Mouse (Mus musculus): ENCODE measurements at regions not wholly inside any gene's neighbourhood (a gene's known extent, or its start where the extent isn't known, plus 50 kb on each side); places are given as distances from the start of the nearest gene placed in this dataset.
"Not testable (repeated sequence)": the region's sequence is repeated elsewhere in the genome, so short reads cannot be mapped to it uniquely, and the experiment has no call there.

- 0 out of 2 replicates have a peak, but pooled peaks have one; percentile 54 for ATAC-seq (replicated peaks; ENCODE audit: low FRiP score, poor library complexity, severe bottlenecking)
These were observed 56.4 kb downstream of the Bod1 start for GRCm38 (mm10) chr11:31615107-31615811.

GRCm38 (mm10) chr11:31614394-31614713 lies 57.3 kb downstream of the Bod1 start:
- no peak for ATAC-seq (replicated peaks; ENCODE audit: low FRiP score, poor library complexity, severe bottlenecking)

- ATAC-seq (replicated peaks; ENCODE audit: low FRiP score, poor library complexity, severe bottlenecking): no peak
These were observed 57.8 kb downstream of the Bod1 start for GRCm38 (mm10) chr11:31613688-31614393.

GRCm38 (mm10) chr11:31608458-31608857 lies 63.2 kb downstream of the Bod1 start:
- no peak for ATAC-seq (replicated peaks; ENCODE audit: low FRiP score, poor library complexity, severe bottlenecking)

GRCm38 (mm10) chr11:31601499-31601898 lies 70.2 kb downstream of the Bod1 start:
- ATAC-seq (replicated peaks; ENCODE audit: low FRiP score, poor library complexity, severe bottlenecking): no peak

- ATAC-seq (replicated peaks; ENCODE audit: low FRiP score, poor library complexity, severe bottlenecking): no peak
These were observed 78.1 kb downstream of the Bod1 start for GRCm38 (mm10) chr11:31593604-31594003.

GRCm38 (mm10) chr11:31592061-31592460 lies 79.6 kb downstream of the Bod1 start:
- ATAC-seq (replicated peaks; ENCODE audit: low FRiP score, poor library complexity, severe bottlenecking): no peak

GRCm38 (mm10) chr11:31591037-31591554 lies 80.6 kb downstream of the Bod1 start:
- ATAC-seq (replicated peaks; ENCODE audit: low FRiP score, poor library complexity, severe bottlenecking): no peak

GRCm38 (mm10) chr11:31574941-31575340 lies 96.7 kb downstream of the Bod1 start:
- ATAC-seq (replicated peaks; ENCODE audit: low FRiP score, poor library complexity, severe bottlenecking): no peak

GRCm38 (mm10) chr11:31564742-31565510 lies 106.8 kb downstream of the Bod1 start:
- no peak for ATAC-seq (replicated peaks; ENCODE audit: low FRiP score, poor library complexity, severe bottlenecking)

- no peak for ATAC-seq (replicated peaks; ENCODE audit: low FRiP score, poor library complexity, severe bottlenecking)
These were observed 107.6 kb downstream of the Bod1 start for GRCm38 (mm10) chr11:31563826-31564741.

GRCm38 (mm10) chr11:31562954-31563353 lies 108.7 kb downstream of the Bod1 start:
- ATAC-seq (replicated peaks; ENCODE audit: low FRiP score, poor library complexity, severe bottlenecking): no peak

GRCm38 (mm10) chr11:31560775-31561174 lies 110.9 kb downstream of the Bod1 start:
- ATAC-seq (replicated peaks; ENCODE audit: low FRiP score, poor library complexity, severe bottlenecking): no peak

- ATAC-seq (replicated peaks; ENCODE audit: low FRiP score, poor library complexity, severe bottlenecking): no peak
These were observed 116.6 kb downstream of the Bod1 start for GRCm38 (mm10) chr11:31555042-31555441.

- ATAC-seq (replicated peaks; ENCODE audit: low FRiP score, poor library complexity, severe bottlenecking): no peak
These were observed 119.9 kb downstream of the Bod1 start for GRCm38 (mm10) chr11:31551614-31552271.

- no peak for ATAC-seq (replicated peaks; ENCODE audit: low FRiP score, poor library complexity, severe bottlenecking)
These were observed 120.7 kb downstream of the Bod1 start for GRCm38 (mm10) chr11:31550747-31551613.

GRCm38 (mm10) chr11:31545514-31545913 lies 126.2 kb downstream of the Bod1 start:
- not testable (repeated sequence) for ATAC-seq (replicated peaks; ENCODE audit: low FRiP score, poor library complexity, severe bottlenecking)

GRCm38 (mm10) chr11:31542635-31543219 lies 129.0 kb downstream of the Bod1 start:
- ATAC-seq (replicated peaks; ENCODE audit: low FRiP score, poor library complexity, severe bottlenecking): no peak
